1 mouse cellular context compared by ENCODE assay signal in the genomic region with DNA sequence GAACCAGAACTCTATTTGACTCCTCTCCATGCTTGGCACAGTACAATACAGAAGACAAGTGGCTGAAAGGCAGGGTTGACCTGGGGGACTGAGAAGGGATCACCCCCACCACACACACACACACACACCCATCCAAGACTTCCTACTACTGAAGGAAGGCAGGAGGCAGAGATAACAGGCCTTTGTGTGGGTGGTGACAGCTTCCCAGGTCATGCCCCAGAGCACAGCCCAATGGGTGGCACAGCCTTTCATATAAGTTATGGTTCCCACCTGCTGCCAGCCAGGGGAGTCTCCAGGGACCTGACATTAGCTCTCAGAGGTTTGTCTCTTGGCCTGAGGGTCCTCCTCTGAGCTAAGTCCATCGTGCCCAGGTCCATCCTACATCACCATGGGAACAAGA.
TF ChIP-seq lines count a peak whose summit lies in the region.

No protein-coding gene starts in this region.

TF ChIP-seq in MEL, 35 proteins besides CTCF, POLR2A, EP300 and RAD21:
- no peak for TF ChIP-seq SMC3 (IDR thresholded peaks at IDR 0.05; ENCODE audit: low read depth, low read length)
